Mouse (Mus musculus) frontal cortex, adult 2 months (tissue): Measurements from ENCODE around the gene Rbm17. TPM values are rescaled to one million over a fixed set of nuclear protein-coding genes. Genes with fewer than 3 reads are reported as not detected.
"Not testable (repeated sequence)": the region's sequence is repeated elsewhere in the genome, so short reads cannot be mapped to it uniquely, and the experiment has no call there.

Experiments used
- DNase-seq, 2 experiments: peaks; one replicate each; pipeline ENCODE4 v3.0.0; 2022; ENCODE audit warnings: low spot score in 1 of 2; ENCODE audit errors: extremely low spot score in 1 of 2
- polyA plus RNA-seq: library from polyadenylated mRNA; depleted of rRNA; stranded (reverse); fragments of >200 nt; gene quantifications from 2 replicates; pipeline ENCODE4 v1.2.3, GENCODE M21; 2012; rRNA removed

Rbm17 gene
- polyA plus RNA-seq: 103 and 109 TPM in 2 replicates

DNA sequence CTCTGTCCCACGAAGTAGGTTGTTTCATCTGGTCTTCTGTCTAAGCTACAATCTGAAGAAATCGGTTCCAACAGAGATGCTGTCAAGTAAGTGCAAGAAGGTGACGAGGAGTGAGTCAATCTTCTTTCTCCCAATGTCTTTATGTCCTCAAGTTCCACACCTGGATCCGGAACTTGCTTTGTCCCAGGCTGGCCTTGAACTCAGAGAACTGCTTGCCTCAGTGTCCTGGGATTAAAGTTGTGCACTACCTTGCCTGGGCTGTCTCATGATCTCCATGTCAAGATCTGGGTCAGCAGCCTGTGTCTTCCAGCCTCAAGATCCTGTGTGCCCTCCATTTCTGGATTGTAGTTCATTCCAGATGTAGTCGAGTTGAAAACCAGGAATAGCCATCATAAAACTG is at the start of gene Rbm17:
Gene Rbm17, minus strand, starts transcription at position 101 of the 400 bp plus-strand sequence.
- no peak for DNase-seq

DNA sequence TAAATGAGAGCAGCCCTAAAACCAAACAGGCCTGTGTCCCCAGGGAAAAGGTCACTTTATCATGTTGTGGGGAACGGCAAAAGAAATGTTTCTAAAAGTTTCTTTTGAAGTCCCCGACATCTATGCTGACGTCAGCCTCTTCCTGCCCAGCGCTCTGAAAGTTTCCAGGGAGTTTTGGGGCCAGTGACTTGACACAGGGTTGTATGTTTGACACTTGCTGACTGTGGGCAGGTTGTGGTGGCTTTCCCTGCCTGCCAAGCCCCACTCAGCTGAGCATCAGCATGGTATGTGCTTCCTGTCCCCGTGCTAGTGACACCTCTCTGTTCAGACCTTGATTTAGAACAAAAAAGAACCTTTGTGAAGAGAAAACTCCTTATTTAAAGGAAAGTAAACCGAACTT is 49.4 kb upstream of the Rbm17 start:
- DNase-seq: no peak

DNA sequence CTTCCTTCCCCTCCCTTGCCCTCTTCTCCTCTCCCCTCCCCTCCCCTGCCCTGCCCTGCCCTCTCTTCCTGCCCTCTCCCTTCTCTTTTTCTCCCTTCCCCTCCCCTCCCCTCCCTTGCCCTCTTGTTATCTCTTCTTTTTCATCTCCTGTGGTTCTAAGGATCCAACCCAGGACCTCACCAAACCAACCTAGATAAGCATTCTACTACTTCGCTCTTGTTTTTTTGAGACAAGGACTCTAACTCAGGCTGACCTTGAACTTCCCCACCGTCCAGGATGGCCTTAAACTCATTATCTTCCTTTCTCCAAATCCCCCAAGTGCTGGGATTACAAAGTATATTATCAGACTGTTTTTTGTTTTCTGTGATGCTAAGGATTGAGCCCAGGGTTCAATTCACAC is 48.8 kb upstream of the Rbm17 start:
- no peak for DNase-seq

DNA sequence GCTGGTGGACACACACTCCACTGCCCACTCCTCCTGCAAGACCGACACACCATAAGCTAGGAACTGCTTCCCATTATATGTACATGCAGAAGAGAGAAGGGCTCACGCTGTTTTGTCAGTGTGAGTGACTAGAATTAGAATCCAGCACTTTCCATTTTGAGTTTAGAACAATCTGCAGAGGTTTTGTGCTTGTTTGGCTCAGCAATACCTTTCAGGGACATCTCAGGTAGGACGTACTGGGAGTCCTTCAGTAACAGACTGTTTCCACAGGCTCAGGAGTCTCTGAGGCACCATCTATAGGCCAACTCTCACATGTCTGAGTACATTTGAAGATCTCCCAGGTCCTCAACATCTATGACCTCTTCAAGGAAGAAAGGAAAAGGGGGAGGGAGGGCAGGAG is 48.2 kb upstream of the Rbm17 start:
- no peak for DNase-seq

DNA sequence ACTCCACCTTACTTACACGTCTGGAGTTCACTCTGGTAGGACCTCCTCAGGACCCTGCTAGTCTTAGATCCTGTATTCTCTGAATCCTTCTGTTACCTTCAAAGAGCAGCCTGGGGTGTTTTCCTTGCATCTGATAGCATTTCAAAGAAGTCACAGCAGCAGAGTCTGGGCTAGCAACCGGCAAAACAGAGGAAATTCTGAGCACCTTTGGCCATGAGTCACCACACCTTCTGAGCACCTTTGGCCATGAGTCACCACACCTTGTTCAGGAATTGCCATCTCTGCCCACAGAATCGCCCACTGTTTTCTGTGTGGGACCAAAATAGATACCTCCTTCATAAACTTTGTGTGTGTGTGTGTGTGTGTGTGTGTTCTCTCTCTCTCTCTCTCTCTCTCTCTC is 47.5 kb upstream of the Rbm17 start:
- no peak for DNase-seq

DNA sequence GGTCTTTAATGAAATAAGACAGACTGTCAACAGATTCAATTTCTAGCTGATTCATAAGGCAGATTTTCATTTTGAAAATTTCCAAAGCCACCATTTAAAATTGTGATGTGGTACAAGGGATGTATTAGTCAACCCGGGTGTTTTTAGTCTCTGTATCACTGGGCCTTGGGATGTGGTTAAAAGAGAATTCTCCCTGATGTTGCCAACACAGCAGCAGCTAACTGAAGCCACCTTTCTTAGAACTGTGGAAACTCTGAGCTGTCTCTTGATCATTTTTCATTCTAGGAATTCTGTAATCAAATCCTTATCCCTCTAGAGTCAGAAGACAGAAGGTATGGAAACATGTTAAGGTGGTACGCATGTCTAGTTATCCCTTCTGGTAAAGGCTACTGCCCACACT is 41.3 kb upstream of the Rbm17 start:
- no peak for DNase-seq

DNA sequence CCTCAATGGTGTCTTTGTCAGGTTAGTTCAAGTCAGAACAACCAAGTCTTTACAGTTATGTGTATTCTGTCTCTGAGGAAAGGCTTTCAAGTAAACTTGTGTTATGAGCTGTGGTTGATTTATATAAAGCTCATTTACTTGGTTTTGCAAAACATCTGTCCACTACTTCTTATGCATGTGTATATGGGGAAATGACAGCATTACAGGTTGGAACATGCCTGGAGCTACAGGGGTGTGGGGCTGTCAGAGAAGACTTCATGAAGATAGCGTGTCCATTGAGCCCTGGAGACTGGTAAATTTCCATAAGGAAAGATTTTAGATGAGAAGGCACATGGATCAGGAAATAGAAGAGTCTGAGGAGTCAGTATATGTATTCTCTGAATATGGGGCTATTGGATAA is 40.1 kb upstream of the Rbm17 start:
- DNase-seq: no peak

DNA sequence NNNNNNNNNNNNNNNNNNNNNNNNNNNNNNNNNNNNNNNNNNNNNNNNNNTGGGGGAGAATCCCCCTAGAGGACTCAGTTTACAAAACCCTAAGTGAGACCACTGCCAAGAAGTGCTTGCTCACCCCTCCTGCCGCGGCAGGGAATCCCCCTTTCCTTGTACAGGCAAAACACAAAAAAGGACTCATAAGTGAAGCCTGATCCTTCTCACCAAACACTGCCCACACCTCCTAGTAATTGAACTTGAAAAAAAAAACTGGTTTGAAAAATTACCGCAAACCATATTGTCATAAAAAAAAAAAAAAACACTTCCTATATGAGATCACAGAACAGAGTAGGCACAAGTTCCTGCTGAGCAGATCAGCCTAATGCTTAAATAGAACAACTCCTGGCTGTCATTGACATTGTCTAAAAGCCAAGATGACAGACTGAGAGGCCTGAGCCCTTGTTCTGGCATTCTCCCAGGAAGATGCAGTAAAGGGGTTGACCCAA is 38.5 kb upstream of the Rbm17 start, which contains the start of gene Il2ra:
Gene Il2ra, plus strand, starts transcription at position 357 of the 491 bp plus-strand sequence.
- no peak for DNase-seq

DNA sequence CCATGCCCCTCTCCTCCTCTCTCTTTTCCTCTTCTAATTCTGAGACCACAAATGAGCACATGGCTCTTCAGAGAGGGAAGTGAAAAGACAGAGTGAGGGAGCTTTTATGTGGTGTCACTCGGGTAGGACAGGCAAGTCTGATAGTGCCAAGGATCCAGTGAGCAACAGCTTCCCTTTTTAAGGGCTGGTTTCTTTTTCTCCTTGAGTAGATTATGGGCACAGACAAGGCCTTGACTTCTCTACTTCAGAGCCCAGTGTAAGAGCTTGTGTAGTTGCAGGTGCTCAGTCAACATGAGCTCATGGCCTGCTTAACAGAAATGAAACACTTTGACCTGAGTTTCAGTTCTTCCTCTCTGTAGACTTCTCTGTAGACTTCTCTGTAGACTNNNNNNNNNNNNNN is 33.2 kb upstream of the Rbm17 start:
- no peak for DNase-seq

DNA sequence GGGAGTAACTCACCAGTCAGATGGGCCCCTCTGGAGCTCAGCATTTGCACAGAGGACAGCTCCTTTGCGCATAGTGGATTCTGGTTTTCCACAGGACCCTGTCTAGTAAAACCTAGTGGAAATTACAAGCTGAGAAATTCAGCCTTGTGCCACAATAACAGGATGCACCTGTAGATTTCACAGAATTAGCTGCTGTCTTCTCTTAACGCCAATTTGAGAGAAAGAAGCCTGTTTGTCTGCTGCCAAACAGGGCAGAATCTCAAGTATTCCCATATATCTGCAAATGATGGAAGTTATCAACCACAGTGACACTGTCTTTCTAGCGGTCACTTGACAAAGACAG is 32.2 kb upstream of the Rbm17 start:
- DNase-seq: no peak

DNA sequence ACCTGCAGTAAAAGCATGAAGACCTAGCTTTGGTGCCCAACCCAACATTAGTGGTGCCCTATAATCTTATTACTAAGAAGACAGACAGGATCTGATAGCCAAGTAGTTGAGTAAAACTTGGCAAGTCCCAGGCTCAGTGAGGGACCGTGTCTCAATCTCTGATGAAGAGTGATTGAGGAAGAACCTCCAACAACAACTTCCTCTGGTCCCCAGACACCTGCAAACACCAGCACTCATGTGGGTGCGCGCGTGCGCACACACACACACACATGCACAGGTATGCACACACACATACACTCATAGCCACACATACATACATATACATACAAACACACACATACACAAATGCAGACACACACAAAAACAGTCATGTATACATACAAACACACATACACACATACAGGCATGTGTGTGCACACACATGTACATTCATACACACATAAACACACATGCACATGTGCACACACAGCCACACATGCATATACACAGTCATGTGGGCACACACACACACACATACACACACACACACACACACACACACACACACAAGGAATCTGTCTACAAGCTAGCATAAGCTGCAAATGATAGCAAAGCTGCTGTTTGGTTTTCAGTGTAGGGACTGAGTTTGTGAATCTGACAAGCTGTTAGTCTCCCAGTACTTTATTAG is 31.7 kb upstream of the Rbm17 start:
- no peak for DNase-seq

DNA sequence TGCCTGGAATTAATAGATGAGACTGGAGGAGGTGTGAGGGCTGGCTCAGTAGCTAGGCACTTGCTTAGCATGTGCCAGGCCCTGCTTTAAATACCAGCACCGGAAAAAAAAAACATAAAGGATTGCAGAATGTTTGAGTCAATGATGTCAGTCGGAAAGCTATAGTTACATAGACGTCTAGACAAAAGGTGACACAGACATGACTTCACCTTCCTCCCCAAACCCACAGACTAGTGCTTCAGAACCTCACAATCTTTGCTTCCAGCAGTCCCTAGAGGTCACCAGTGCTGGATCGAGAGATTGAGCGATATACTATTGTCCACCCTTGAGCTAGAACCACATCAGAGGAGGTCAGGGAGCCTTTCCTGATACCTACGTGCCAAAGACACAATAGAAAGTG is 31.1 kb upstream of the Rbm17 start:
- no peak for DNase-seq

DNA sequence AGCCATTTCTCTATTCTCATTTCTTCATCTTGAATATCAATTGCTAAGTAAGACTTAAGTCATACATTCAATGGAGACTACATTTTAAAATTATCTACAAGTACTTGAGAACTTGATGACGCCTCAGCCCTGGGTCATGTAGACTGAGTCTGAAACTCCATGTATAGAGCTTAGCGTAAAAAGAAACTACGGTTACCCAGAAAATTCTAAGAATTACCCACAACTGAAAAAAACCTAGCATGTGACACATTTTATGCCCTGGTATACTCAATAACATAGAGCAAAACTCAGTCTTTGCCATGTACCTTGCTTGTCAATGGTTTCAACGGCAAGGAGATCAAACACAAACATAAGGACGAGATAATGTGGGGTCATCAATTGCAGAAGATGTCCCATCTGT is 21.9 kb upstream of the Rbm17 start, which contains the start of gene Gm17490:
Gene Gm17490, minus strand, starts transcription at position 375 of the 400 bp plus-strand sequence.
- no peak for DNase-seq

DNA sequence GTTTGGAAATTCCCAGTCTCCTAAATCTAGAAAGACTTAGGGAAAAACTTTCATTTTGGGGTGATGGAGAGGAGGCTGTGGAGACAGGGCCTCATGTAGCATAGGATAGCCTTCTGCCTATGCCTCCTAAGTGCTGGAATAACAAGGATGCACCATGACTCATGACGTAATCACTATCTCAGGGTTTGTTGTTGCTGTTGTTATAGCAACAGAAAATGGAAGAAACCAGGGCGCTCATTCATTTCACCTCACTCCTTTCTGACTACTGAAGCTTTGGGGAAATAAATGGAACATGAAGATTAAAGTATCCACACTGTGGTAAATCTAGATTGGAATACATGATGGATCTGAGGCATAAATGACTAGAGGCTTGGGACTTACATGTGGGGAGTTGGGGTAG is 19.8 kb upstream of the Rbm17 start:
- DNase-seq: no peak

DNA sequence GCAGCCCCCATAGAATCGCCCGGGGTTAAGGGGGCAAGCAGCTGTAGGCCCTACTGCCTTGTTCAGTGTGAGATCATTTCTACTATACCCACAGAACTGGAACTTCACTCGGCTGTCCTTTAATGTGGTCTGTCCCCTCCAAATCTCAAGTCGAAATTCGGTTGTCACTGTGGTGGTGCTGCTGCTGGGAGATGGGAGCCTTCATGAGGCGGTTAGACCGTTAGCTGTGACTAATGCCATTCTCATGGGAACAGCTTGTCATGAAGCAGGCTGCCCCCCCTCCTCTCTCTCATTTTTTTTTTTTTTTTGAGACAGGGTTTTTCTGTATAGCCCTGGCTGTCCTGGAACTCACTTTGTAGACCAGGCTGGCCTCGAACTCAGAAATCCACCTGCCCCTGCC is 19.2 kb upstream of the Rbm17 start:
- no peak for DNase-seq

DNA sequence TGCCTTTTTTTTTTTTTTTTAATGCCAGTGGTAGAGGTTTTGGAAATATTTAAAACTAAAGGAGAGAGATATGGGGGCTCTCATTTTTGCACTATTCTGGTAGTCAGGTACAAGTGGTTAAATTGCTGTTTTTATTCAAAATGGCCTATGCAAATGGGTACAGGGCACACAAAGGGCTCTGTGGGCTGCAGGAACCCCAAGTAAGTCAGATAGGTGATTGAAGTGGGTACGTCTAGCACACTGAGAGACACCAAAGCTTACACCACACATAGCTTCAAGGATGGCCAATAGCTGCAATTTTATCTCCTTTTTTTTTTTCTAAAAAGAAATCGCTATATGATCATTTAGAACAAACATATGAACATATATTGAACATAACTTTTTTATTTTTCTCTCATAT is 15.6 kb upstream of the Rbm17 start:
- DNase-seq: no peak

DNA sequence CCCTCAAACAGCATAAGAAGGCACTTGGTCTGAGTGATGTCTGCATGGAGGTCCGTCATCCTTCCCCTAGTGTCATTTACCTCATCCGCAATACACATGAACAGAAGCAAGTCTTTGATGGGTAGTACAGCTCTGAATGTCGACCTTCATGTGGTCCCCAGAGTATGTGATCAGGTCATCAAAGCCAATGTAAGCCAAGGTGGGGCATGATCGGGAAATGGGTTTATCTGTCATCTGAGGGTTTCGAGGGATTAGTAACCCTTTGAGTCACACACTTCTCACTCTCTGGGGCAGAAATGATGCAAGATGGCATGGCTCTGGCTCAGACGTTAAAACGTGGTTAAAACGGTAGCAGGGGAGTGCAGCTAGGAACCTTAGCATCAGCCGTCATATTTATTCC is 12.9 kb upstream of the Rbm17 start:
- no peak for DNase-seq

DNA sequence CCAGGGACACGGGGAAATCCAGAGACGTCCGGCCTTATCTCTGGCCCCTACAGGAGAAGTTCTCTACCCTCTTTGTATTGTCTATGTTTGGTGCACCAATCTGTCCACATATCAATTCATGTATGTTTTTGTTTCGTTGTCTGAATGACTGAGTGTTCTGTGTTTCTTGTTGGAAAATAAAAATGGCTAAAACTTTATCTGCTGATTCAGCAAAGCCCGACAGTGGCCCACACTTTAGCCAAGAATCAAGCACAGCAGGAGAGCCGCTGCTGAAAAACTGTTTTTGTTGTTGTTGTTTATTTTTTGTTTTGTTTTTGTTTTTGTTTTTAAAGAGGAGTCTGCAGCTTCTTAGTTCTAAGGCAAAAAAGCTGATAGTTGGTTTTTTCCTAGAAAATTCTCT is 9.0 kb upstream of the Rbm17 start:
- DNase-seq: not testable (repeated sequence)

DNA sequence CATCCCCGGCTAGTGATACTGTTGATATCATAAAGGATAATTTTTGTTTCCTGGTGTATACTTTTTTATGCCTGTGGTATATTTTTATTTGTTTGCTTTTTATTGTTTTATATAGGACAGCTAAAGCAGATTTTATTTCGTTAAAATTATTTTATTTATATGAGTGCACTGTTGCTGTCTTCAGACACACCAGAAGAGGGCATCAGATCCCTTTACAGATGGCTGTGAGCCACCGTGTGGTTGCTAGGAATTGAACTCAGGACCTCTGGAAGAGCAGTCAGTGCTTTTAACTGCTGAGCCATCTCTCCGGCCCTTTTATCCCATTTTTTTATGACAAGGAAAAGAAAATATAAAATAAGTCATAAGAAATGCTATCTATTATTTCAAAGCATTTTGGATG is 2.8 kb upstream of the Rbm17 start:
- not testable (repeated sequence) for DNase-seq

DNA sequence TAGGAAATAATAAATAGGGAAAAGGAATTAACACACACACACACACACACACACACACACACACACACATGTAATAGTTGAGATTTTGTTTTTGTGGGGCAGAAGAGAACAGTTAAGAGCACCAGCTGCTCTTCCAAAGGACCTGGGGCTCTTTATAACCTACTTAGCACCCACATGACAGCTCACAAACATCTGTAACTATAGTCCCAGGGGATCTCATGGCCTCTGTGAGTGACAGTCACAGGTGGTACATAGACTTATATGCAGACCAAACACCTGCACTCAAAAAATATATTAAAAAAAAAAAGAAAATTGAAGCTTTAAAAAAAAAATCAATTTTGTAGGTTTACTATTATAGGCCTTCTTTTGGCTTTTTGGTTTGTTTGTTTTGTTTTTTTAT is 958 bp upstream of the Rbm17 start:
- DNase-seq: no peak

DNA sequence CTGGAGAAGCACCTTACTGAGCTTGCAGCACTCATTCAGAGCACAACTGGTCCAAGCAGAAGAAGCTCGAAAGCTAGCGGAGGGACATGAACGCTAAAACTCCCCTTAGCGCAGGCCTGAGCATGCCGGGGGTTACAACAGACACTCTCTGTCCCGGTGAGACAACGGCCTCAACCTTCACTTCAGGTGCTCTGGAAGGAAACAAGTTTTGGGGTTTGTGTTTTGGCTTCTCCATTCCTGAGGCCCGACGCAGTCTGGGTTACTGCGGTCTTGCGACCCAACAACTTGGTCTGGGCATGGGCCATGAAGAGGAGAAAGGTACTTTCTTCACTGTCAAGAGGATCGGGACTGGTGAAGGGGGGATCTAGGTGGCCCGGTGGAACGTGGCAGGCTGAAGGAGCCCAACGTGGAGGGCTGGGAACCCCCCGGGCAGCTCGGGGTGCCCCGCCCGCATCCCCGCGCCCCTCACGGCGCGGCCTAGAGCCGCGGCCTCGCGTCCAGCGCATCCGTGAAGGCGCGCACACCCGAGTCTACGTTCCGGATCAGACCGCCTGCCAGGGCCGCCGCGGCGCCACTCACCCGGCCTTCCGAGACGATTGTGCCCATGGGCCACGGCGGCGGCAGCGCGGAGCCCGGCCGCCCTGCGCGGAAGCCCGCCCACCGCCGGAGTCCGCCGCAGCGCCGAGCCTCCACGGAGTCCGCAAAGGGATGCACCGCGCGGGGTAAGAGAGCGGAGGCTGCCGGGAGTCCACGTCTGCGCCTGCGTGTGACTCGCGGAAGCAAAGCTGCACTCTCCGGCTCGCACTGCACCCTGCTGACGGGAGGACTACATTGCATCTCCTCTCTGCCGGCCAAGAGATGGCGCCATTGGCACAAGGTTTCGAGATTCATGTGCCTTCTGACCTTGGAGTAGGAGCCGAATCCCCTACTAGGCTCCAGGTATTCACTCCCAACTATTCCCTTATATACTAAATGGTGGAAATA is 1.2 kb downstream of the Rbm17 start:
- DNase-seq: peak; percentile 88 to 98

DNA sequence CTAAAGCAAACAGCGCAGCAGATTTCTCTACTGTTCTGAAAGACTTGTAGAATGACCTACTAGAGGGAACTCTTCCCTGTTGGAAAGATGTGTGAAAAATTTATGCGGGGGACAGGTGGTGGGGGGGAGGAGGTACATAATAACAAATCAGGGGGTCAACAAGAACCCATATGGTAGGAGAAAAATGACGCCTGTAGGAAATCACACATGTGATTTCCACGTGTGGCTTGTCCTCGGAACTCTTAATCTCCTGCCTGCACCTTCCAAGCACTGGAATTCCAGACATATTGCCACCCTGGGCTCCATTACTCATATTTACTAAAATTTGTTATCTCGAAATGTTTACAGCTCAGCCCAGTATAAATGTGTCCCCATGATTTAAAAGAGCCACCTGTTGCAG is 2.2 kb downstream of the Rbm17 start:
- no peak for DNase-seq
